Mouse (Mus musculus) liver, embryonic 15.5 days (tissue): ENCODE measurements around the gene Sigirr. TPM values are rescaled to one million over a fixed set of nuclear protein-coding genes. Genes with fewer than 3 reads are reported as not detected.

Experiments used
- ATAC-seq: fragments of 200-750 bp; cut with Nextera tagmentation; 2 replicates; pipeline ENCODE4 v1.8.0; 2017; ENCODE audit warnings: moderate number of reproducible peaks, mild to moderate bottlenecking, moderate library complexity; ENCODE audit not compliant: insufficient read depth
- H3K27ac ChIP-seq: fragments of 300-500 bp; sonication (generic); replicated peaks from 2 replicates; pipeline ENCODE4 v1.5.1; 2015; ENCODE audit warnings: mild to moderate bottlenecking, inconsistent platforms
- H3K27me3 ChIP-seq: fragments of 300-500 bp; sonication (generic); 2 replicates; pipeline ENCODE4 v1.6.1; 2015; ENCODE audit warnings: mild to moderate bottlenecking, inconsistent platforms
- H3K36me3 ChIP-seq: fragments of 300-500 bp; sonication (generic); replicated peaks from 2 replicates; pipeline ENCODE4 v1.6.1; 2015; ENCODE audit warnings: moderate library complexity, mild to moderate bottlenecking, inconsistent platforms
- H3K4me1 ChIP-seq: fragments of 300-500 bp; sonication (generic); replicated peaks from 2 replicates; pipeline ENCODE4 v1.6.1; 2015; ENCODE audit warnings: inconsistent platforms
- H3K4me2 ChIP-seq: fragments of 300-500 bp; sonication (generic); 2 replicates; pipeline ENCODE4 v1.6.1; 2015; ENCODE audit warnings: moderate library complexity, mild to moderate bottlenecking, inconsistent platforms
- H3K4me3 ChIP-seq: fragments of 300-500 bp; sonication (generic); replicated peaks from 2 replicates; pipeline ENCODE4 v1.5.1; 2015; ENCODE audit warnings: mild to moderate bottlenecking, inconsistent platforms
- H3K9ac ChIP-seq: fragments of 300-500 bp; sonication (generic); 2 replicates; pipeline ENCODE4 v1.6.1; 2015; ENCODE audit warnings: moderate library complexity, mild to moderate bottlenecking, inconsistent platforms
- H3K9me3 ChIP-seq: fragments of 300-500 bp; sonication (generic); replicated peaks from 2 replicates; pipeline ENCODE4 v1.6.1; 2016; ENCODE audit warnings: inconsistent platforms
- WGBS: fragments of 180-500 bp; shearing (Covaris S2); methylation state at CpG from one replicate; pipeline ENCODE4 v1.1.7; 2015; ENCODE audit warnings: mixed read lengths; ENCODE audit not compliant: insufficient replicate concordance; 5-methylcytosine and 5-hydroxymethylcytosine counted together
- polyA plus RNA-seq: library from polyadenylated mRNA; unstranded; fragments of >200 nt; fragmentation: Nextera tagmentation; extraction: Ambion mirVana; gene quantifications from 2 replicates; pipeline ENCODE4 v1.2.1, GENCODE M21; 2015

The Sigirr gene
- polyA plus RNA-seq, 1 experiment from 2014 or later: 22.1 TPM

DNA sequence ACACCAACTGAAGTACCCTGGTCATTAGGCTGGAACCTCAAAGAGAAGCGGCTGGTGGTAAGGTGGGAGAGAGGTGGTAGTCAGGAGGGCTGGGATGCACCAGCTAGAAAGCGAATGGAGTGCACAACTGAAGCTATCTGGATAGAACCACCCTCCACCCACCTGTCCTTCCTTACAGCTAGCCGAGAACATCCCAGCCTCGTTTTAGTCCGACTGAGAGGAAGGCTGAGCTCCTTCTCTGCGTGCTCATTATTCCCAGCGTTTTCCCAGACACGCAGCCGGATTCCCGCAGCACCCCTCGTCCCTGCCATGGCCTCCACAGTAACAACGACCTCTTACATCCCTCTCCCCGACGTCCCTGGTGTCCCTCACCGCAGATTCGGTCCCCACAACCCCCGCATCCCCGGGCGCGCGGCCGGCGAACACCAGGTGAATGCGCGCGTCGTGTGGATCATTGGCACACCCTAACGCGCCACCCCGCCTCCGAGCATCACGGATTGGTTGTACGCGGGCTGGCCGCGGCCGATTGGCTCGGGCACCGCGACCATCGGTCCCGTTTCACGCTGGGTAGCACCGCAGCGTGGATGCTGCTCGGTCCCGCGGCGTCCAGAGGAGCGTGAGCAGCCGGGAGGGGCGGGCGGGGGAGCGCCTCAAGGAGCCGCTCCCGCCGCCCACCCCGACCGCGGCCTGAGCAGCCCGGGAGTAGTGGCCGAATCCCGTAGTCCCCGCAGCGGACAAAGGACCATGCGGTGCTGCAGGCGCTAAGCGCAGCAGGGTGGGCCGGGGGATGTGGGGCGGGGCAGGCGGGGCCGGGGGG is 39.7 kb downstream of the Sigirr start, which contains the start of gene B4galnt4:
Gene B4galnt4 (plus strand): TSS at position 679 of the 817 bp plus-strand sequence.
- H3K4me1 ChIP-seq: peaks cover 37% of the 10 kb centered on the region
- no peak within 1 kb of the TSS for H3K27ac ChIP-seq
- peaks cover 86% of the 10 kb centered on the region for H3K27me3 ChIP-seq
- no peaks in the 10 kb centered on the region for H3K9me3 ChIP-seq
- H3K9ac ChIP-seq: no peak within 1 kb of the TSS
- H3K36me3 ChIP-seq: no peaks in the 10 kb centered on the region
- peak within 1 kb of the TSS; percentile 74 for H3K4me2 ChIP-seq
- under 1% methylated on average over 72 of the region's 72 CpGs for WGBS
- H3K4me3 ChIP-seq: peak within 1 kb of the TSS; percentile 48
- peak; percentile 56 for ATAC-seq

DNA sequence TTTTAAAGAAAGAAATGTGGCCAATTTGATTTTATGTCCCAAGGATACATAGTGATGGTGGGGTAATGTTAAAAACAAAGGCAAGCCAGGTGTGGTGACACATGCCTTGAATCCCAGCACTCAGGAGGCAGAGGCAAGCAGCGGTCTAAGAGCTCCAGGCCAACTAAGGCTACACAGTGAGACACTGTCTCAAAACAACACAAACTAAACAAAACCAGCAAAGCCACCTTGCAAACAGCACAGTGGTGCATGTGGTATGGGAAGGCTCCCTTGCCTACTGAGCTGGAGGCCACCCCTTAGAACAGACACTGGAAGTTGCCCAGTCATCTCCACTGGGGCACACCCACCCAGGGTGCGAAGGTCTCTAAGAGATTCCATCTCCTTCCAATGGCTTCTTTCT is 40.4 kb downstream of the Sigirr start:
- Histone ChIP-seq H3K4me2 (peak overlapping the region; percentile 74), H3K27me3 (peaks cover 85% of the 10 kb centered on the region), H3K9ac (no peak overlapping the region), H3K9me3 (no peaks in the 10 kb centered on the region), H3K4me1 (peaks cover 37% of the 10 kb centered on the region), H3K4me3 (no peak overlapping the region), H3K36me3 (no peaks in the 10 kb centered on the region), H3K27ac (no peak overlapping the region)
- no peak for ATAC-seq
- 51% methylated on average over 2 of the region's 2 CpGs for WGBS

GRCm38 (mm10) chr7:141058601-141059341 is 41.6 kb downstream of the Sigirr start:
- Histone ChIP-seq H3K27me3 (peaks cover 76% of the 10 kb centered on the region), H3K36me3 (no peaks in the 10 kb centered on the region), H3K27ac (no peak overlapping the region), H3K4me3 (no peak overlapping the region), H3K4me2 (no peak overlapping the region), H3K9ac (no peak overlapping the region), H3K4me1 (peaks cover 26% of the 10 kb centered on the region), H3K9me3 (no peaks in the 10 kb centered on the region)
- 50% methylated on average over 14 of the region's 14 CpGs for WGBS
- ATAC-seq: no peak

GRCm38 (mm10) chr7:141057541-141057940 is 42.8 kb downstream of the Sigirr start:
- H3K36me3 ChIP-seq: no peaks in the 10 kb centered on the region
- peaks cover 64% of the 10 kb centered on the region for H3K27me3 ChIP-seq
- H3K9ac ChIP-seq: no peak overlapping the region
- no peak overlapping the region for H3K4me2 ChIP-seq
- ATAC-seq: no peak
- no peak overlapping the region for H3K4me3 ChIP-seq
- H3K4me1 ChIP-seq: peaks cover 18% of the 10 kb centered on the region
- no peak overlapping the region for H3K27ac ChIP-seq
- H3K9me3 ChIP-seq: no peaks in the 10 kb centered on the region
- 61% methylated on average over 1 of the region's 1 CpGs for WGBS

- 61% methylated on average over 6 of the region's 6 CpGs for WGBS
- Histone ChIP-seq H3K4me1 (peaks cover 21% of the 10 kb centered on the region), H3K27ac (no peak overlapping the region), H3K4me2 (no peak overlapping the region), H3K36me3 (no peaks in the 10 kb centered on the region), H3K27me3 (peaks cover 58% of the 10 kb centered on the region), H3K9me3 (no peaks in the 10 kb centered on the region), H3K9ac (no peak overlapping the region), H3K4me3 (no peak overlapping the region)
- no peak for ATAC-seq
These were observed 43.4 kb downstream of the Sigirr start for GRCm38 (mm10) chr7:141056976-141057375.

DNA sequence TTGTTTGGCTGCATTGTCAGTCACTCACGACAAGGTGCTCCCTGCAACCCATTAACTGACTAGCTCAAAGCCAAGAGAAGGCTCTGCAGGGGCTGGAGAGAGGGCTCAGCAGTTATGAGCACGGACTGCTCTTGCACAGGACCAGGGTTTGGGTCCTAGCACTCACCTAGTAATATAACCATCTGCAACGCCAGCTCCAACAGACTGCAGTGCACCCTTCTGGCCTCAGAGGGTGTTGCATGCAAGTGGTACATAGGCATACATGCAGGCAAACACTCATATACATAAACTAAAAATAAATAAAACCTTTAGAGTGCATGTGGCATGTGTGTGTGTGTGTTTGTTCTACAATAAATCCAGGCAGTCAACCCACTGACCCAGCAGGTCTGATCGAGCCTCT is 44.6 kb downstream of the Sigirr start:
- no peak for ATAC-seq
- H3K9me3 ChIP-seq: no peaks in the 10 kb centered on the region
- peaks cover 19% of the 10 kb centered on the region for H3K4me1 ChIP-seq
- H3K27me3 ChIP-seq: peaks cover 46% of the 10 kb centered on the region
- no peaks in the 10 kb centered on the region for H3K36me3 ChIP-seq
- WGBS: 58% methylated on average over 4 of the region's 4 CpGs
- no peak overlapping the region for H3K27ac ChIP-seq
- no peak overlapping the region for H3K4me3 ChIP-seq
- no peak overlapping the region for H3K4me2 ChIP-seq
- no peak overlapping the region for H3K9ac ChIP-seq

DNA sequence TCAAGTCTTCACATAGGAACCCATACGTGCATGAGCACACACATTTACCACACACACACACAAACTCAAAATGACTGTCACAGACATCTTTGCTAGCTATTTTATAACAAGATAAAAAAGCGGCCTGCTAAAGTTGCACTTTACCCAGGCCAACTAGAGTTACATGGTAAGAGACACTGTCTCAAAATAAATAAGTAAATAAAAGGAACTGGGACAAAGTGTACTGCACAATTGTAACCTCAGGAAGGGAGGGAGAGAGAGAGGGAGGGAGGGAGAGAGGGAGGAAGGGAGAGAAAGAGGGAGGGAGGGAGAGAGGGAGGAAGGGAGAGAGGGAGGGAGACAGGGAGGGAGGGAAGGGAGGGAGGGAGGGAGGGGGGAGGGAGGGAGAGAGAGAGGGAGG is 48.0 kb downstream of the Sigirr start:
- H3K4me2 ChIP-seq: no peak overlapping the region; the same call in 1 of the 2 replicates
- H3K9ac ChIP-seq: no peak overlapping the region
- WGBS: 74% methylated on average over 2 of the region's 2 CpGs

GRCm38 (mm10) chr7:141052016-141052415 is 48.4 kb downstream of the Sigirr start:
- Histone ChIP-seq H3K9ac (no peak overlapping the region), H3K4me3 (no peak overlapping the region), H3K9me3 (no peaks in the 10 kb centered on the region), H3K4me1 (peaks cover 29% of the 10 kb centered on the region), H3K36me3 (no peaks in the 10 kb centered on the region), H3K4me2 (no peak overlapping the region; the same call in 1 of the 2 replicates), H3K27me3 (peaks cover 10% of the 10 kb centered on the region; the same call in 1 of the 2 replicates), H3K27ac (0 out of 2 replicates have a peak overlapping the region, but pooled peaks have one; percentile 30)
- WGBS: 69% methylated on average over 4 of the region's 4 CpGs
- ATAC-seq: no peak

More for the DNA sequence above, 48.0 kb downstream of the Sigirr start:
- Histone ChIP-seq H3K27ac (0 out of 2 replicates have a peak overlapping the region, but pooled peaks have one; percentile 30), H3K36me3 (no peaks in the 10 kb centered on the region), H3K4me3 (no peak overlapping the region), H3K9me3 (no peaks in the 10 kb centered on the region), H3K4me1 (peaks cover 25% of the 10 kb centered on the region), H3K27me3 (peaks cover 13% of the 10 kb centered on the region)
- no peak for ATAC-seq

DNA sequence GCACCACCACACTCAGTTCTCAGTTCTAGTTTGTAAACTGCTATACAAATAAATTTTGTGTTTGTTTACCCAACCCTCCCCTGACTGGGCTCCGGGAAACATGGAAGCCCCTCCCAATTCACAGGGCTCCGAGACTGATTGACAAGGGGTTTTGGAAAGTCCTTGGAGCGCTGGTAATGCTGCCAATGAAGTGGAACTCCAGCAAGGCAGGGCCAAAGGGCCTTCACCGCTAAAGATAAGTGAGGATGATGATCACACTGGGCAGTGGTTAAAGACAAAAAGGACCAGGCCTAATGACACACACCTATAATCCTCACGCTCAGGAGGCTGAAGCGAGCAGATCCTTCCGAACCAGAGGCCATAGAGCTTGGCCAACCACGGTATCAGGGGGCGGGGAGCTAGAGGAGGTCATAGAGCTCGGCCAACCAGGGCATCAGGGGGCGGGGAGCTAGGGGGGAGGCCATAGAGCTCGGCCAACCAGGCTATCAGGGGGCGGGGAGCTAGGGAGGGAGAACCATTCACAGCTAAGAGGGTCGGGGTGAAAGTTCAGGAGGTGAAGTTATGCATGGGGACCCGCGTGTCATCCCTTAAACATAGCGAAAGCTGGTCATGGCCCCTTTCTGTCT is 49.2 kb downstream of the Sigirr start:
- Histone ChIP-seq H3K27me3 (peaks cover 6% of the 10 kb centered on the region; the same call in 1 of the 2 replicates), H3K9ac (no peak overlapping the region), H3K9me3 (no peaks in the 10 kb centered on the region), H3K4me2 (no peak overlapping the region), H3K4me1 (peaks cover 38% of the 10 kb centered on the region), H3K36me3 (no peaks in the 10 kb centered on the region), H3K4me3 (no peak overlapping the region), H3K27ac (no peak overlapping the region)
- WGBS: 61% methylated on average over 17 of the region's 17 CpGs
- ATAC-seq: no peak

DNA sequence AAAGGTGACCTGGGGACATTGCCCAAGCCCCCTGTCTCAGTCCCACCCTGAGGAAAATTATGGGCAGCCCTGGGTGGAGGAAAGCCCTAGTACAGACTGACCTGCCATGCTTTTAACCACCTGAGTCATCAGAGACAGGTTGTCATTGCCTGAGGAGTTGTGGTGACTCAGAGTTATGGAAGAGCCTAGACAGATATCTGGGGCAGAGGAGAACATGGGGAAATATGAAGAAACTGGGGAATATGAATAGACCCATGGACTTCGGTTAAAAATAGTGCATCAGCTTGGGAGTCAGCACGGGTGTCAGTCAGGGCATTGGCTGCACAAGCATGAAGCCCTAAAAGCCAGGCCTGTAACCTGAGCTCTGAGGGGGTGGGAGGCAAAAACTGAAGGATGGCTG is 51.0 kb downstream of the Sigirr start:
- Histone ChIP-seq H3K4me1 (peaks cover 41% of the 10 kb centered on the region), H3K36me3 (no peaks in the 10 kb centered on the region), H3K4me3 (no peak overlapping the region), H3K27me3 (no peaks in the 10 kb centered on the region), H3K9ac (no peak overlapping the region), H3K4me2 (no peak overlapping the region), H3K9me3 (no peaks in the 10 kb centered on the region), H3K27ac (no peak overlapping the region)
- no peak for ATAC-seq
- 66% methylated on average over 2 of the region's 2 CpGs for WGBS
